Mouse (Mus musculus): ENCODE results near the gene Cacna1i.

GRCm38 (mm10) chr15:80263610-80264575, 23.1 kb upstream of the Cacna1i start, which contains the start of gene Rps19bp1:
- no peak for TF ChIP-seq GATA1 (IDR thresholded peaks at IDR 0.05; ENCODE audit: borderline replicate concordance, low read length)
- TF ChIP-seq FLI1 (IDR thresholded peaks at IDR 0.05; ENCODE audit: low read length): no peak
